Mouse (Mus musculus): Measurements from ENCODE around the gene Eno3.

DNA sequence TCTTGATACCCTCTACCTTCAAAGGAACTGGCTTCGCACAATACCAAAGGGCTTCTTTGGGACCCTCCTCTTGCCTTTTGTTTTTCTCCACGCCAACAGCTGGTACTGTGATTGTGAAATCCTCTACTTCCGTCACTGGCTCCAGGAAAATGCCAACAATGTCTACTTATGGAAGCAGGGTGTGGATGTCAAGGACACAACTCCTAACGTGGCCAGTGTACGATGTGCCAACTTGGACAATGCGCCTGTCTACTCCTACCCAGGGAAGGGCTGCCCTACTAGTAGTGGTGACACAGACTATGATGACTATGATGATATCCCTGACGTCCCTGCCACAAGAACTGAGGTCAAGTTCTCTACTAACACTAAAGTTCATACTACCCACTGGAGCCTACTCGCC lies 17.0 kb upstream of the Eno3 start:
- TF ChIP-seq CTCF (IDR thresholded peaks at IDR 0.05; ENCODE audit: low read depth) (no peak), EP300 (IDR thresholded peaks at IDR 0.05; ENCODE audit: low read depth) (no peak)
